Mouse (Mus musculus): ENCODE results near the gene Pygb.

The Pygb gene

DNA sequence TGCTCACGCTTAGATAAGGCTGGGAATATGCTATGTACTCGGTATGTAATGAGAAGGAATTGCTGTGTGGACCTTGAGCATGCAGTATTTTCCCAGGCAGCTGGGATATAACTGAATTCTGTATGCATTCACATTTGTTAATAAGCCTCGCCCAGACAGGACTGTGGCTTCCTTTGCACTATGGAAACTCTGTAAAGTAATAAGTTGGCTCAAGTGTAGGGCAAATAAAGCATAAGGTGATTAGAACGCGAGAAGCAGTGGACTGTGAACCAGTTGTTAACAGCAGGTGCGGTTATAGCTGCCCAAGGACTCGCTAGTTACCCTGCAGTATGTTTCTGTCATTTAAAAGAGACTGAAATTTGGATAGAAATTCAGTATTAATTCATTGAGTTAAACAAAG is 11.5 kb downstream of the Pygb start:
- no peak for DNase-seq

DNA sequence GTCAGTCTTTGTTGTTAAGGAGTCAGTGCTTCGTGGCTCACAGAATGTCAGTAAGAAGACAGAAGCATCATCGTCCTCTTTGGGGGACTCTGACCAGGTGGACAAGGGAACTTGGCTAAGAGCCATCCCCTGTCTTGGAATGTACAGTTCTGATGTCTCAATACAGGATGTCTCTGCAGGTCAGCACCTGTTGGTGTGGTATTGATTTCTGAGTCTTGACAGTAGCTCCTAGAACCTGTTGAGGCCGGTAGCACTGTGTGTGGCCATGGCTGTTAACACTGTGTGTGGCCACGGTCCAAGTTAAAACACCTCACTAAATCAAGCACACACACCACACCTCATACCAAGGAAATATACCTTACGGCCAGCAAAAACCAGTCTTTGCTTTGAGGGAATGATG is 14.1 kb downstream of the Pygb start:
- no peak for DNase-seq

DNA sequence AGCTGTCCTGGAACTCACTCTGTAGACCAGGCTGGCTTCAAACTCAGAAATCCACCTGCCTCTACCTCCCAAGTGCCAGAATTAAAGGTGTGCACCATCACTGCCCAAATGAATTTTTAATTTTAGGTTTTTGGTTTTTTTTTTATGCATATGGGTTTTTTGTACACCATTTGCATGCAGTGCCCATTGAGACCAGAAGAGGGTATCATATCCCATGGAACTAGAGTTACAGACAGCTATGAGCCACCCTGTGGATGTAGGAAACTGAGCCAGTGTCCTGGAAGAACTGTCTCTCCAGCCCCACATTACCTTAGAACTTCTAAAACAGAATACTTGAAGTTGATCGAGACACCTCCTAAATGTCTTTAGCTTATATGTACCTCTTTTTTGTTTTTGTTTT is 16.5 kb downstream of the Pygb start:
- DNase-seq = no peak

DNA sequence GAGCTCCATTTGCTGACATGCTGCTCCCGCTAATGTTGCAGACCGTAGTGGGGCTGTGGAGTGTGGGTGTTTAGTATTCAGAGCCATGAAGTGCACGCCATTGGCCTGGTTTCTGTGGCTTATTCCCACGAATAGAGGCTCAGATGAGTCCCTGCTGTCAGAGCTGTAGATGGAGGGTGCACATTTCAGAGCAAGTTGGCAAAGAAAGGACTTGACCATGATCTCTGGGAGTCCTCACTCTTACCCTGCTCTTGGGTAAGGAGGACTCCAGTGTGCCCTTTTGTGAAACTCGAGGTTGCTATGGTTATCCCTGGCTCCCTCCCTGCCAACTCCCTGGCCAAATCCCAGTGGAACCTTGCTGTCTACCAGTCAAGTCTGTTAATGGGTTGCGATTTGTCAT is 21.8 kb downstream of the Pygb start:
- DNase-seq = peak; percentile 31

DNA sequence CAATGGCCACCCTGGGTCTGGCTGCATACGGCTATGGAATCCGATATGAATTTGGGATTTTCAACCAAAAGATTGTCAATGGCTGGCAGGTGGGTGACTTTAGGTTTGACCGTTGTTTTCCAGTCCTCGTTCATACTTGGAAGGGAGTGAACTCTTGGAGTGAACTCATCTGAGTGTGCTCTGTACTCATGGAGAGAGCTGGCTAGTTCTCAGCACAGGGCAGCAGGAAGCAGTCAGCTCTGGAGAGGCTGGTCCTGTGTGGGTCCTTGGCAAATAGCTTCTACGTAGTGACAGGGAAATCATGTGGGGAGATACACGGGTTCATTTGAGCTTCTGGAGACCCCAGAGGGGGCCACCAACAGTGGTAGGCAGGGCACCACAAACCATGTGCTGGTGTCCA is 22.3 kb downstream of the Pygb start:
- DNase-seq = no peak

DNA sequence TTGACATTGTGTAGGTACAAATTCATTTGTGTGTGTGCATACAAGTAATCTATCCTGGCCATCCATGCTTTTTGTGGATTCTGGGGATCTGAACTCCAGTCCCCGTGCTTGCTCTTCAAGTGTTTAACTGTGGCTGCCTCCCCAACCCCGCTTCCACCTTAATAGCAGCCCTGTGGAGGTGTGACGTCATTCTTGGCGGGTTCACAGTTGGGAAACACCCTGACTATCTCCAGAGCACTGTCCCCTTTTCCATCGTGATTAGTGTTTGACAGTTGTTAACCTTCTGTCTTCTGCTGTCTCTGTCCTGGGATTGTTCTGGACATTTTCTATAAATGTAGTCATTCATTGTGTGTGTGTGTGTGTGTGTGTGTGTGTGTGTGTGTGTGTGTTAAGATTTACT is 24.1 kb downstream of the Pygb start:
- DNase-seq = no peak

DNA sequence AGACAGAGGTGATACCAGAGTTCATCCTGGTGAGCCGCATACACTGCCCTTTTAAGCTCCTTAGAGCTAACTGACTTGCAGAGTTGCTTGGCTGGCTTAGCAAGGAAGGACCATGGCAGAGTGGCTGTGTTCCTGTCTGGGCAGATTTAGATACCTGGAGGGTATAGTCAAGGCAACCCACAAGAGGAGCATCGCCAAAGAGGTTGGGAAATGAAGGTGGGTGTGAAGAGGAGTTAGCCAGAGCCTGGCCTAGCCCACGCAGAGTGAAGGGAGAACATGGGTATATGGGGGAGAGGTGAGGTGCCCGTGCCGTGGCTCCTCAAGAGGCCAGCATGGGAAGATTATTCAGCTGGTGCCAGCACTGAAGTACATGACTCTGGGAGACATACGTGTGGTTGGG is 26.3 kb downstream of the Pygb start:
- no peak for DNase-seq

- peak; percentile 74 for DNase-seq
Observed at GRCm38 (mm10) chr2:150816676-150817402, 30.3 kb downstream of the Pygb start.

DNA sequence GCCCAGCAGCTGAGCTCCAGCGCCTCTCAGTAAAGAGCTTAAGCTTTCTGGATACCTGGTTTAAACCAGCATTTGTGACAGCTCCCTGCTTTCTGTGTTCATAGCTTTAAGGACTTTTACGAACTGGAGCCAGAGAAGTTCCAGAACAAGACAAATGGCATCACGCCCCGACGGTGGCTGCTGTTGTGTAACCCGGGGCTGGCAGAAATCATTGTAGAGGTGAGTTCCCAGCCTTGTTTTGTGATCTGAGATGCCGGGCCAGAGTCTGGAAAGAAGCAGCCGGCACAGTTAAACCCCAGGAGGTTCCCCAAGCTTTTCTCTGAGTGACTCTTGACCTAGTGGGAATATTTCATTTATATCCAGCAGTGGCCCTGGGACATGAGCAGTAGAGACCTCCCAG is 32.2 kb downstream of the Pygb start:
- no peak for DNase-seq

- no peak for DNase-seq
Observed at GRCm38 (mm10) chr2:150820720-150821119, 34.2 kb downstream of the Pygb start.

GRCm38 (mm10) chr2:150822987-150823386 is 36.5 kb downstream of the Pygb start:
- DNase-seq = no peak

- no peak for DNase-seq
Observed at GRCm38 (mm10) chr2:150826426-150826825, 39.9 kb downstream of the Pygb start.

DNA sequence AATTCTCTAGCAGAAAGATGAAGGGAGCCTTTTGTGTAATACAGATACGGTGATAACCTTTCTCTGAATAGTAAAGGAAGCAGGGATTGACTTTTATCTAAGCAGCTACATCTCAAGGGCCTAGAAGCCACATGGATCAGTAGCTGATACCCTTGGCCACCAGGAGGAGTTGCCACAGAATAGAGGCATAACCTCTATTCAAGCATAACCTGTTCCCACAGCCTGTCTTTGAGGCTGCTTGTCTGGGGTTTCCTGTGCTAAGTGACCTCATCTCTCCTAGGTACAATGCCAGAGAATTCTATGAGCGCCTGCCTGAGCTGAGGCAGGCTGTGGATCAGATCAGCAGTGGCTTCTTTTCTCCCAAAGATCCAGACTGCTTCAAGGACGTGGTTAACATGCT is 41.6 kb downstream of the Pygb start:
- no peak for DNase-seq

GRCm38 (mm10) chr2:150828654-150829053 is 42.1 kb downstream of the Pygb start:
- no peak for DNase-seq

- no peak for DNase-seq
Observed at GRCm38 (mm10) chr2:150830011-150830410, 43.5 kb downstream of the Pygb start.

GRCm38 (mm10) chr2:150830911-150831441 is 44.4 kb downstream of the Pygb start:
- no peak for DNase-seq

DNA sequence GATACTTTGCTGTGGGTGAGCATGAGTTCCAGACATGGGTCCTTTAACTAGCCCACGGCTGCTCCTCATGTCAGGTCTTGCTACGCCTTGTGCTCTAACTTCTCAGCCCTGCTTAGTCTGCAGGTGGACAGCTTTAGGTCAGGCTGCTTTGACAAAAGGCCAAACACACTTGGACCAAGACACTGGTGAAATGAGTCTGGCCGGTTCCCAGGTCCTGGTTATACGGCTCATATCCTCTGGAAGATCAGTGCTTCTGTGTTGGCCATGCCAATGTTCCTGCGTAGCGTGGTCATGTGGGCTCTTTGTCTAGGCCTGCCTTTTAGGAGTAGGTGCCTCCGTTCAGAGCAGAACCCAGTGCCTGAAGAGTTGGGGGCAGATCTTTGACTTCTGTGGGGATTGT is 45.5 kb downstream of the Pygb start:
- DNase-seq = peak; percentile 79

DNA sequence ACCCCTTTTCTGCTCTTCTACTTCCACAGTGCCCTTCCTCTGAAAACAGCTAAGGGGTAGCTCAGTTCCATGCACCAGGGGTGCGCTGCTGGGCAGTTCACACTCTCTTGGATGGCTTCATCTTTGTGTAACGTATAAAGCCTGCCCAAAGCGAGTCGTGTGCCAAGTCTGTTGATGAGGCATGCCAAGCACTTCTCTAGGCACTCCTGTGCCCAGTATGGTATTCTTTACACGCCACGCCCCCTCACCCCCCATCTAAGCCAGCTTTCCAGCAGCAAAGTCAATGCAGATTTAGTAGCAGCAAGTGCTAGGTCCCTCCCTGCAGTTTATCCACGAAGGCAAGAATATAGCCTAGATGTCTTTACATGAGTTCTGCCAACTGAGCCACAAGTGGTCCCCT is 48.1 kb downstream of the Pygb start:
- no peak for DNase-seq

- no peak for DNase-seq
Observed at GRCm38 (mm10) chr2:150835975-150836374, 49.4 kb downstream of the Pygb start.

GRCm38 (mm10) chr2:150836906-150837305 is 50.4 kb downstream of the Pygb start:
- DNase-seq = no peak

DNA sequence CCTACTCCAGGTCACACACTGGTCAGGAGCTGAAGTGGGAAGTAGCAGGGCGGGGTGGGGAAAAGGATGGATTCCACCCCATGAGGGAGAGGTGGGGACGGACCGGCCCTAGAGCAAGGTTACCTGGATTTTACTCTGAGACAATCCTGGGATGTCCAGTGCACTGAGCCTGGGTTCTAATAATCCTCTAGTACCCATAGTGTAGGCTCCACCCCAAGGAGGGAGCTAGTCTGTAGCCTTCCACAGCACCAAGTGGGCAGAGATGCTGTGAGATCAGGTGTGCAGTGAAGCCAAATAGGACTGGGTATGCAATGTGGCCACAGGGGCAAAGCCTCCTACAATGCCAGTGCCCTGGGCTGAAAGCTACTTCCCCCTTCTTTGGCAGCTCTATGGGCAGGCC is 51.2 kb downstream of the Pygb start:
- no peak for DNase-seq

DNA sequence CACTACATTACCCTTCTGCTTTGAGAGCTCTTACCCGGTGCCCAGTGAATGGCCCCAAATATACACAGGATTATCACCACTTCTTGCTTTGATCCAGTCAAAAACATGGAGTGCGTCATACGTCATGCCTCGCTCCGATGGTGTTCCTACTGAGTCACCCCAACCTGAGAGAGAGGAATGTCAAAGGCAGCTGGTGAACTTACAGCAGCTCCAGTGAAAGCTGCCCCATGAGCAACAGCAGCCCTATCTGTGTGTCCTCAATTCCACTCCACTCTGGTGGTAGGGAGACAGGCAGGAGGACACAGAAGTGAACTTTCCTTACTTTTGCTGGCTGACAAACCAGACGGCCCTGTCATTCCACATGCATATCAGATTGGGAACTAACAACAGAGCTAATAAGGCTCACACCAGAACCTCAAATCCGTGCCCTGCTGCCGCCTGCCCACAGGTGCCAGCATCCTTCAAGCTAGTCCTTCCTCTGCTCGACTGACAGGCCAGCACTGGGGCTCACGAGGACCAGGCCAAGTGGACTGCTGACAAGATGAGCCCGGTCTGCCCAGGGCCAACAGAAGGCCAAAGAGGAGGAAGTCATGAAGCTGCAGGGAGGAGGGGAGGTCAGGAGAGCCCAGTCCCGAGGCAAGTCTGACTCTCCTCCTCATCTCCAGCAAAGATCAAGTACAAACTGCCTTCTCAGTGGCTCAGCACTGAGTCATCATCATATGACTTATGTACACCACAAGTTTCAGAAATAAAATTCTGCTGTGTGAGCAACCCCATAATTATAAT is 53.3 kb downstream of the Pygb start:
- DNase-seq = peak; percentile 41

GRCm38 (mm10) chr2:150841109-150841508 is 54.6 kb downstream of the Pygb start:
- no peak for DNase-seq

DNA sequence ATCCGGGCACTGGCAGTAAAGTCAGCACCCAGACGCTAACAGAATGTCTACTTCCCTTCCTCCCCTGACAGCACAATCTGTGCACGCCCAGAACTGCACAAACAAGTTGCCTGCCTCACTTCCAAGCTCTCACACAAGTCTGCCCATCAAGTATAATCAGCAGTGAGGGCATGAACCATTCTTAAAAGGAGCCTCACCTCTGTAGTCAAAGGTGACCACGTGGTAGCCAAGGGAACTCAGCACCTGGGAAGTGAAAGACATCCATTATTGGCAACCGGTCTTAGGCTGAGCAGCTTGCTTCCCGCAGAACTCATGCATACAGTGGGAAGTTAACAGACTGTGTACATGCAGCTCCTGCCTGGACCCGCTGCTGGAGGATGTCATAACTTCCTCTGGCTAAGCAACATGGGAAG is 55.5 kb downstream of the Pygb start:
- DNase-seq = no peak

Measured in cerebellum, adult 9-11 months (tissue).